Mouse (Mus musculus) liver, embryonic 12.5 days (tissue): ENCODE measurements around the gene Minpp1. TPM values are rescaled to one million over a fixed set of nuclear protein-coding genes. Genes with fewer than 3 reads are reported as not detected.

Experiments used
- polyA plus RNA-seq: library from polyadenylated mRNA; unstranded; fragments of >200 nt; fragmentation: Nextera tagmentation; extraction: Ambion mirVana; gene quantifications from 2 replicates; pipeline ENCODE4 v1.2.1, GENCODE M21; 2016

Gene Minpp1
- polyA plus RNA-seq, 1 experiment from 2014 or later: 120 TPM

Other genes starting within 250 kb of the Minpp1 start
- gene Sgms1, start 96.1 kb upstream of the Minpp1 start, polyA plus RNA-seq: 31.8 and 33.7 TPM in 2 replicates
- 72.7 and 75.0 TPM in 2 replicates for gene Rpl9-ps6, start 19.2 kb upstream of the Minpp1 start, polyA plus RNA-seq
- 2.0 and 3.1 TPM in 2 replicates for gene Papss2, start 110.0 kb downstream of the Minpp1 start, polyA plus RNA-seq